Mouse (Mus musculus): ENCODE measurements around the gene Upf3a.
"Not testable (repeated sequence)": the region's sequence is repeated elsewhere in the genome, so short reads cannot be mapped to it uniquely, and the experiment has no call there.

Upf3a gene

GRCm38 (mm10) chr8:13785250-13785763 is at the start of gene Upf3a:
Gene Upf3a (plus strand): TSS chr8:13785615.
- peak; percentile 97 for DNase-seq (ENCODE audit: low read depth)

GRCm38 (mm10) chr8:13740323-13740770 is 45.1 kb upstream of the Upf3a start:
- peak; percentile 33 for DNase-seq (ENCODE audit: low read depth)

- DNase-seq (ENCODE audit: low read depth) = no peak
Measured at GRCm38 (mm10) chr8:13740817-13741613, 44.4 kb upstream of the Upf3a start.

DNA sequence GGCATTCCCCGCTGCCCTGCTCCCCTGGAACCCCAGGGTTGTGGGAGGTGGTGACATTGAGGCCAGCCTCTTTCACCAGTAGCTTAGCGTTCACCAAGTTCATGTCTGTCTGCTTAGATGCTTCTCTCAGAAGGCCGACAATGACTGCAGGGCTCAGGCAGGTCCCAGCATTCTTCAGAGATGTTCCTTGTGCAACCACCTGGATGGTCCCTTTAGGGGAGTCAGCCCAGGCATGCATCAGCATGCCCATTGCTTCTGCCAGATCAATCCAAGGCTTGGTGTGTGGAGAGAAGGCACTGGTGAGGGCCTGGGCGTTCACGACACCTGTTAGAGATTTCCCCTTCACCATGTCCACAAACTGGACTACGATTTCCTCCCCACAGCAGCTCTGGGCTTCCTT is 39.2 kb upstream of the Upf3a start:
- DNase-seq (ENCODE audit: low read depth) = not testable (repeated sequence)

DNA sequence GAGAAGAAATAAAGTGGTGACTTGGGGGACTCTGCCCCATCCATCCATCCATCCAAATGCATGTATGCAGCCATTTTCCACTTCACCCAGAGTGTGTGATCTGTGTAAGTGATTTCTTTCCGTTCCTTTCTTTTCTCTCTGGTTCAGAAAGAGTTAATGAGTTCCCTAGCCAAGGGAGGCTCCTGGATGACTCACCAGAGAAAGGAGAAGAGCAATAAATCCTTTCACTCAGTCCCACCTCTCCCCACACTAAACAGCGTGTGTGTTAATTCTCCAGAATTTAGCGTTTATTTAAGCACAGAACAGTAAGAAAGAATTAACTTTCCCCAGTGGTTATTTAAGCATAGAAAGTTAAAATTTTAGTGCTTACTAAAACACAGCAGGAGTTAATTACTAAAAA is 37.8 kb upstream of the Upf3a start:
- DNase-seq (ENCODE audit: low read depth) = no peak

- DNase-seq (ENCODE audit: low read depth) = peak; percentile 91
Measured at GRCm38 (mm10) chr8:13753680-13754079, 31.7 kb upstream of the Upf3a start.

GRCm38 (mm10) chr8:13756480-13756879 is 28.9 kb upstream of the Upf3a start:
- no peak for DNase-seq (ENCODE audit: low read depth)

DNA sequence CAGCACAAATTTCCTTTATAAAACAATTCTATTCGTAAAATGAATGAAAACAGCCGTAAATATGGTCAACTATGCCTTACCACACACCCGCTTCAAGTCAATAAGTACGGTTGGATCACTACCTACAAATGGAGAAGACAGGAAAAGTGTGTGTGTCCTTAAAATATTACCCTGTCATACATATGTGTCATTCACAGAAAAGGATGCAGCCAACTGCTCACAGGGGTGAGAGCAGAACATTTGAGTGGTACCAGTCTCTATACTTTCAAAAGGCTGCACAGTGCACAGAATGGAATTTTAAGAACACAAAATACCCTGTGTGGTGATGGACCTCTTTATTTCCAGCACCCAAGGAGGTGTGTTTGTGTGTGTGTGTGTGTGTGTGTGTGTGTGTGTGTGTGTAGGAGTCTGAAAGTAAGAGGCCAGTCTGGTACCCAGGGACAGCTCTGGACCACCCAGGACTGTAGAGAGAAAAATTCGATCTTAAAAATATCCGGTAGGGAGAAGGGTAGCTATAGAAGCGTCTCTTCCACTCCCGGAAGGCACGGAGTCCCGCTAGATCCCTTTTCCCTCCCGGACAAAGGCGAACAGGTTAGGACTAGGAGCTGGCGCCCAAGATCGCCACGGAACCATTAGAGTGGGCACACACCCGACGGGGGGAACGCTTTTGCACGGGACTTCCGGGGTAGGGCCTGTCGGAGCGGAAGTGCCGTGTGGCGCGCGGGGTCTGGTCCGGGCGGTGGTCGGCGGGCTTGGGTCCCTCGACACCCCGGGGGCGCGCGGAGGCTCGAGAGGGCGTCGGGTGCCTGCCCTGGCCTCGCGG is 28.2 kb upstream of the Upf3a start, which contains the start of gene Cdc16:
Gene Cdc16, plus strand, starts transcription at position 695 of the 823 bp plus-strand sequence.
- DNase-seq (ENCODE audit: low read depth) = peak; percentile 92

GRCm38 (mm10) chr8:13757805-13758727 is 27.3 kb upstream of the Upf3a start:
- peak; percentile 84 for DNase-seq (ENCODE audit: low read depth)

- DNase-seq (ENCODE audit: low read depth) = no peak
Measured at GRCm38 (mm10) chr8:13769206-13769605, 16.2 kb upstream of the Upf3a start.

GRCm38 (mm10) chr8:13780536-13780935 is 4.9 kb upstream of the Upf3a start:
- no peak for DNase-seq (ENCODE audit: low read depth)

- DNase-seq (ENCODE audit: low read depth) = peak; percentile 99
Measured at GRCm38 (mm10) chr8:13785764-13786299, 417 bp downstream of the Upf3a start.

- DNase-seq (ENCODE audit: low read depth) = no peak
Measured at GRCm38 (mm10) chr8:13789606-13790005, 4.2 kb downstream of the Upf3a start.

- DNase-seq (ENCODE audit: low read depth) = no peak
Measured at GRCm38 (mm10) chr8:13793097-13793745, 7.8 kb downstream of the Upf3a start.

- DNase-seq (ENCODE audit: low read depth) = no peak
Measured at GRCm38 (mm10) chr8:13793746-13794101, 8.3 kb downstream of the Upf3a start.

- DNase-seq (ENCODE audit: low read depth) = no peak
Measured at GRCm38 (mm10) chr8:13797676-13798075, 12.3 kb downstream of the Upf3a start.

DNA sequence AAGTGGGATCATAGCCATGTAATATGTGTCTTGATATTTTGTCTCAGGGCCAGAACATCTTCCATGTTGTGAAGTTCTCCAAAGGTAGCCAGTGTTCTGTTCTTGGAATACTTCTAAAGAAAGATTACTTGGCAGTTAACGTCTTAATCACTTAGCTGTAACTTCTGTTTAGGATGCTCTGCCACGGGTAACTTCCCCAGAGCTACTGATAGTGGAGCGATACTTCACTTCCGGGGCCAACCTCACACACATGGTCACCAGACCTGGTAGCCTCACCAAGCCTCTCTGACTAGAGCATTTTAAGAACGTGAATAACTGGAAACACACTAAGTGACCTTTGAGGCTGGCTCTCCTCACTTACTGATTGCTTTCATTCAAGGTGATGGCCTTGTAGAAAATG is 14.2 kb downstream of the Upf3a start:
- DNase-seq (ENCODE audit: low read depth) = no peak

DNA sequence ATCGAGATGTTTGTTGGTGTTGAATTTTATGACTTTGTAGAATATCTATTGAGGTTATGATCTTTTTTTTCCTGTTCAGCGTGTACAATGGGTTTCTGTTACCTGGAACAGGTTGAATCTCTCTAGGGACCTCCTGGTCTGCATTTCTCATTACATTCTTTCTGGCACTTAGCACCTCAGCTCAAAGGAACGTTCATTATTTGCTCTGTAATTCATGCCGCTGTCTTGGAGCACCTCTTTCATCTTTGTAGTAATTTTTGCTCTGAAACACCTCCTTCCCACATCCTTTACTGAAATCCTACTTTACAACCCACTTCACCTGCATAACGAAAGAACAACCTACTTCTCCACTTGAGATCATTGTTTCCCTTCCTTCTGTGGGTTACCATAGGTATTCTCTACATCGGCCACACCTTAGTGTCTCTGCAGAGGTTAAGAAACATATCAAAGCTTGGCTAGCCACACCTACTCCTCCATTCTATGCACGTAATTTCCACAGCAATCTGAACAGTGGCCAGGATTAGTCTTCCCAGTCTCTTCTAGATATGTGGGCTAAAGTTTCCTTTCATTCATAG is 43.3 kb downstream of the Upf3a start:
- no peak for DNase-seq (ENCODE audit: low read depth)

- DNase-seq (ENCODE audit: low read depth) = not testable (repeated sequence)
Measured at GRCm38 (mm10) chr8:13838289-13838688, 52.9 kb downstream of the Upf3a start, which contains the start of gene AF366264. Gene AF366264 (minus strand): TSS chr8:13838389.

- not testable (repeated sequence) for DNase-seq (ENCODE audit: low read depth)
Measured at GRCm38 (mm10) chr8:13843286-13843685, 57.9 kb downstream of the Upf3a start.
